Mouse (Mus musculus): Measurements from ENCODE around the gene Mgat4b. TPM values are rescaled to one million over a fixed set of nuclear protein-coding genes. Genes with fewer than 3 reads are reported as not detected.
A peak's percentile ranks its signal among the peaks of the same experiment; 100 is the strongest.

Gene Mgat4b
- polyA plus RNA-seq, 1 experiment: 20.8 TPM

DNA sequence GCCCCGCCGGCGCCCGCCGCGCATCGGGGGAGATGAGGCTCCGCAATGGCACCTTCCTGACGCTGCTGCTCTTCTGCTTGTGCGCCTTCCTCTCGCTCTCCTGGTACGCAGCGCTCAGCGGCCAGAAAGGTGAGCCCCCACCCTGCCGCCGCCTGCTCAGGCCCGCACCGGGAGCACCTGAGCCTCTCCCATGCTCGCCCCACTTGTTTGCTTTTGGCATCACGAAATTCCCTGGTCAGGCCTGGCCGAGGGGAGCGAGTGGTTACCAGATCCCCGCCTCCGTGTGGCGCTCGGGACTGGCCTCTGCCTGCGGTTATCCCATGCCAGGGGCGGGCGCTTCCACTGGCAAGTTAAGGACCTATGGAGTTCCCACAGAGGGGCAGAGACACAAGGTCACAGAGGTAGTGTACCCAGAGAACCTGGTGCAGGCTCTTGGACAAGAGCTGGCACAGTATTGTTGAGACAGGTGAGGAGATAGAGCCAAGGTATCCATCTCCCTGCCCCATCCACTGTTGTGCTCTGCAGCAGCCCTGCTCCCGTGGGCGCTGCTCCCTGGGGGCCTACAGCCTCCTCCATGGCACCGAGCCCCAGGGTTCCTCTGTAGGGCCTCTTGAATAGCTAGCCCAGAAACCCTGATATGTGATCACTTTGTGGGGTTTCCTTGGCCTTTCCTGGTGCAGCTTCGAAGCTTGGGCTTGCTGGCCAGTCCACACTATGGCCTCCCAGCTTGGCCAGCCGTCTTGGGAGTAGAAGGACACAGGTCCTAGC, 15.1 kb downstream of the Mgat4b start:
- H3K27ac ChIP-seq (ENCODE audit: control insufficient read depth, insufficient read depth, low read depth, low read length): peak overlapping the region; percentile 75
- H3K36me3 ChIP-seq (ENCODE audit: control insufficient read depth, insufficient read depth, low read length): no peaks in the 10 kb centered on the region
- TF ChIP-seq CTCF (IDR thresholded peaks at IDR 0.05; ENCODE audit: control insufficient read depth, insufficient read depth, insufficient replicate concordance, low read depth, low read length) (no peak), POLR2A (IDR thresholded peaks at IDR 0.05; ENCODE audit: control insufficient read depth, low read depth, low read length) (no peak)
- H3K4me1 ChIP-seq (ENCODE audit: control insufficient read depth, insufficient read depth, low read length): peaks cover 9% of the 10 kb centered on the region
- H3K4me3 ChIP-seq (ENCODE audit: control insufficient read depth, low read depth, low read length): peak overlapping the region; percentile 84
- H3K27me3 ChIP-seq (ENCODE audit: control insufficient read depth, insufficient read depth, low read length): no peaks in the 10 kb centered on the region

DNA sequence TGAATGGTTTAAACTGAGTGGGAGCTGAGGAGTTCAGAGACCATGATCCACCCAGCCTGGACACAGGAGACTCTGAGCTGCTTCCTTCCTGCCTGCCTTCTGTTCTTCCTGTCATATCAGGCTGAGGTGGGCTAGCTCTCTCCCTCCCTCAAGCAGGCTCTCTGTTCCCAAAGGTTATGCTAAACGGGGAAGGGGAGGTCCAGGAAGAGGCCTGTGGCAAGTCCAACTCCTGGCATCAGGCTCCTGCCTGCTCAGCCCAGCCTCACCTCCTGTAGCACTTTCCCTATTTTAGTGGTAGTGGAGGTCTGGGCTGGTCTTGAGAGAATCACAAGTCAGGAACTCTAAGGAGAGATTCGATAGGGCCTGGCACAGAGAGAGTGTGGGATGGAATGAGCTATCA, 15.7 kb downstream of the Mgat4b start:
- Histone ChIP-seq H3K27ac (ENCODE audit: control insufficient read depth, insufficient read depth, low read depth, low read length) (peak overlapping the region; percentile 30; the same call in 1 of the 2 replicates), H3K4me1 (ENCODE audit: control insufficient read depth, insufficient read depth, low read length) (peaks cover 13% of the 10 kb centered on the region), H3K36me3 (ENCODE audit: control insufficient read depth, insufficient read depth, low read length) (no peaks in the 10 kb centered on the region), H3K27me3 (ENCODE audit: control insufficient read depth, insufficient read depth, low read length) (no peaks in the 10 kb centered on the region), H3K4me3 (ENCODE audit: control insufficient read depth, low read depth, low read length) (peak overlapping the region; percentile 84; the same call in 1 of the 2 replicates)
- TF ChIP-seq CTCF (IDR thresholded peaks at IDR 0.05; ENCODE audit: control insufficient read depth, insufficient read depth, insufficient replicate concordance, low read depth, low read length) (no peak), POLR2A (IDR thresholded peaks at IDR 0.05; ENCODE audit: control insufficient read depth, low read depth, low read length) (no peak)

DNA sequence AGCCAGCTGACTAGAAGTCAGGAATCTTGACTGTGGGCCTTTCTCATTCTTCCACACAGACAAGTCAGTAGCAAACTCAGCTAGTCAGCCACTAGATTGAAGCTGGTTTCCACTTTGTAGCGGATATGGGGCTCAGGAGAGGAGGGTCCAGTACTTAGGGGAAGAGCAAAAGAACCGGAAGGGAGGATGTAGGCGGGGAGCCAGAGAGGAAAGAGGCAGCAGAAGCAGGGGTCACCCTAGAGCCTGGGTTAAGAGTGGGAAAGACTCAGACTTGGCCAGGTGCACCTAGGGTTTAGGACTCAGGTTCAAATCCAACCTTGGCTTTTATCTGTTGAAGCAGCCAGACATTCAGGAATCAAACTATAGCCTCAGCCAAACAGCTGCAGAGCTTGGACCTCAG, 16.5 kb downstream of the Mgat4b start:
- Histone ChIP-seq H3K27ac (ENCODE audit: control insufficient read depth, insufficient read depth, low read depth, low read length) (no peak overlapping the region), H3K4me1 (ENCODE audit: control insufficient read depth, insufficient read depth, low read length) (peaks cover 17% of the 10 kb centered on the region), H3K4me3 (ENCODE audit: control insufficient read depth, low read depth, low read length) (no peak overlapping the region), H3K36me3 (ENCODE audit: control insufficient read depth, insufficient read depth, low read length) (no peaks in the 10 kb centered on the region), H3K27me3 (ENCODE audit: control insufficient read depth, insufficient read depth, low read length) (no peaks in the 10 kb centered on the region)
- TF ChIP-seq POLR2A (IDR thresholded peaks at IDR 0.05; ENCODE audit: control insufficient read depth, low read depth, low read length): no peak
- TF ChIP-seq CTCF (IDR thresholded peaks at IDR 0.05; ENCODE audit: control insufficient read depth, insufficient read depth, insufficient replicate concordance, low read depth, low read length): no peak

DNA sequence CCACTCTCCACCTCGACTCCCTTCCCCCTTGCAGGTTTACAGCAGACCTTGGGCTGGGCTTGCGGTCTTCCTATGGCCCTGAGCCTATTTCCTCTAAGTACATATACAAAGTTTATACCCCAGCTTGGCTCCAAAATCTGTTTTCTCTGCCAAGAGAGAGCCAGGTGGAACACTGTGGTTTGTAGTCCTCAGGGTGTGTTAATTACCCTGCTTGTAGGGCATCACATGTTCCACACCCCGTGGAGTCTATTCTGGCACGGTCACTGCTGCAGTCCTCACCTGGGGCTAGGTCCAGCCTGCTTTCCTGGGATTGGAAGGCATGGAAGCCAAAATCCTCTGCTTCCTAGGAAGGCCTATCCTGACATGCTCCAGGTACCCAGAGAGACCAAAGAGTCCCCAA, 17.0 kb downstream of the Mgat4b start:
- H3K27me3 ChIP-seq (ENCODE audit: control insufficient read depth, insufficient read depth, low read length): no peaks in the 10 kb centered on the region
- H3K36me3 ChIP-seq (ENCODE audit: control insufficient read depth, insufficient read depth, low read length): no peaks in the 10 kb centered on the region
- peaks cover 20% of the 10 kb centered on the region for H3K4me1 ChIP-seq (ENCODE audit: control insufficient read depth, insufficient read depth, low read length)
- TF ChIP-seq POLR2A (IDR thresholded peaks at IDR 0.05; ENCODE audit: control insufficient read depth, low read depth, low read length) (no peak), CTCF (IDR thresholded peaks at IDR 0.05; ENCODE audit: control insufficient read depth, insufficient read depth, insufficient replicate concordance, low read depth, low read length) (no peak)
- H3K4me3 ChIP-seq (ENCODE audit: control insufficient read depth, low read depth, low read length): no peak overlapping the region
- H3K27ac ChIP-seq (ENCODE audit: control insufficient read depth, insufficient read depth, low read depth, low read length): no peak overlapping the region

DNA sequence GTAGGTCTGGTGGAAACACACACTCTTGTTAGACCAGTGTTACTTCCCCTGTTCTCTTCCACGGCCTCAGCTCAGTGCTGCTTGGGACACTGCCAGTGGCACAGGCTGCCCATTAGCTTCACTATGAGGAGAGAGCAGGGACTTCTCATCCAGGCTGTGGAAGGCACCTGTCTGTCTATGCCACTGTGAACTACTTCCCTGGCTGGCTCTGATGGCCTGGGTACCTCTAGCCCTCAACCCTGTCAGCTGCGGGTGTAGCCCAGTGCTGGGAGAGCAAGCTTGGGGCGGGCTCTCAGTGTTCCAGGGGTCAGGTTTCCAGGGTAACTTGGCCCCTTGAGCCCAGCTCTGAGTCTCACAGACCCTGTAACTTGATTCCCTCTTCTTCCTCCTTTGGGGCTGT, 18.1 kb downstream of the Mgat4b start:
- no peak for TF ChIP-seq CTCF (IDR thresholded peaks at IDR 0.05; ENCODE audit: control insufficient read depth, insufficient read depth, insufficient replicate concordance, low read depth, low read length)
- no peak for TF ChIP-seq POLR2A (IDR thresholded peaks at IDR 0.05; ENCODE audit: control insufficient read depth, low read depth, low read length)
- no peaks in the 10 kb centered on the region for H3K36me3 ChIP-seq (ENCODE audit: control insufficient read depth, insufficient read depth, low read length)
- no peak overlapping the region; the same call in 1 of the 2 replicates for H3K27ac ChIP-seq (ENCODE audit: control insufficient read depth, insufficient read depth, low read depth, low read length)
- H3K4me1 ChIP-seq (ENCODE audit: control insufficient read depth, insufficient read depth, low read length): peaks cover 23% of the 10 kb centered on the region
- H3K4me3 ChIP-seq (ENCODE audit: control insufficient read depth, low read depth, low read length): no peak overlapping the region
- no peaks in the 10 kb centered on the region for H3K27me3 ChIP-seq (ENCODE audit: control insufficient read depth, insufficient read depth, low read length)

DNA sequence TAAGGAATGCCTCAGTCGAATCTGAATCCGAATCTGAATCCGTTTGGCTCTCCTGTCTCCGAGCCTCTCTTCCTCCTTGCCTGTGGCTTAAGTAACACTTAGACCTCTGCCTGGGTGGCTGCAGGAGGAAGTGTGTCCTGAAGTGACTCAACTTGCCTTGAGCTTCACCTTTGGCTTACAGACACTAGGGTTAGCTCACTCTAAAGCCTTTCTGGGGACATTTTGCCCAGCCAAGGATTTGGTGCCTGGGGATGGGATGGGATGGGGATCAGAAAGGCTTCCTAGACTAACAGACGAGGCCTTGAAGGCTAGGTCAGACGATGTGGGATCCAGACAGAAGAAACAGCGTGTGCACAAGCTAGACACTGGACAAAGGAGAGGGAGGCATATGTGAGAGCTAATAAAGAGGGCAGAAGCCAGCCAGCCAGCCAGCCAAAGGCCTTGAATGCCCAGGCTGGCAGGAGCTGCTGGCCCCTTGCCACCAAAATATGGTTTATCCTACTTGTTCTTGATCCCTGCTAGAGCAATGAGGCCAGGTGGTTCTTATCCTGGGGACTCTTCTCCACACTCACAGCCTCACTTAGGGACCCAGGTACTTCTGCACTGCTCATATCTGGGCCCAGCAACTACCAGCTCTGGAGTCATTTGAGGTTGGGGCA, 18.7 kb downstream of the Mgat4b start:
- H3K27me3 ChIP-seq (ENCODE audit: control insufficient read depth, insufficient read depth, low read length): no peaks in the 10 kb centered on the region
- H3K27ac ChIP-seq (ENCODE audit: control insufficient read depth, insufficient read depth, low read depth, low read length): peak overlapping the region; percentile 19; the same call in 1 of the 2 replicates
- TF ChIP-seq POLR2A (IDR thresholded peaks at IDR 0.05; ENCODE audit: control insufficient read depth, low read depth, low read length) (no peak), CTCF (IDR thresholded peaks at IDR 0.05; ENCODE audit: control insufficient read depth, insufficient read depth, insufficient replicate concordance, low read depth, low read length) (no peak)
- no peak overlapping the region for H3K4me3 ChIP-seq (ENCODE audit: control insufficient read depth, low read depth, low read length)
- H3K36me3 ChIP-seq (ENCODE audit: control insufficient read depth, insufficient read depth, low read length): no peaks in the 10 kb centered on the region
- H3K4me1 ChIP-seq (ENCODE audit: control insufficient read depth, insufficient read depth, low read length): peaks cover 23% of the 10 kb centered on the region

DNA sequence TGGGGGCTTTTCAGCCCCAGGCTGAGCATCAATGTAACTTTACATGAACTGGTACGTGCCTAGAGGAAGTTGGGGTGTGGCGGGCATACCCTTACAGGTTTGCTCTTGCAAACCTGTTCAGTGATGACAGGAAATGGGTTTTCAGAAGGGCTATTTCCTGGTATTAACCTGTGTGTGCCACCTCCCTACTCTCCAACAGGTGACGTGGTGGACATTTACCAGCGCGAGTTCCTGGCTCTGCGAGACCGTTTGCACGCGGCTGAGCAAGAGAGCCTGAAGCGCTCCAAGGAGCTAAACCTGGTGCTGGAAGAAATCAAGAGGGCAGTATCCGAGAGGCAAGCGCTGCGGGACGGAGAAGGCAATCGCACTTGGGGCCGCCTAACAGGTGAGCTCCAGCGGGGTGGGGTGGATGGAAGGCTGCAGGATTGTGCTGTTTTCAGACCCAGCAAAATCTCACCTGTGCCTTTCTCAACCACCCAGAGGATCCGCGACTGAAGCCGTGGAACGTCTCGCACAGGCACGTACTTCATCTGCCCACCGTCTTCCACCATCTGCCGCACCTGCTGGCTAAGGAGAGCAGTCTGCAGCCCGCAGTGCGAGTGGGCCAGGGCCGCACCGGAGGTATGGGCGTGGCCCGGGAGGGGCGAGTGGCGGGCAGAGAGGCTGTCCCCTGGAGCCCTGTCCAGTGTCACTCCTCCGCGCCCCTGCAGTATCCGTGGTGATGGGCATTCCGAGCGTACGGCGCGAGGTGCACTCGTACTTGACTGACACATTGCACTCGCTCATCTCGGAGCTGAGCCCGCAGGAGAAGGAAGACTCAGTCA, 20.0 kb downstream of the Mgat4b start:
- Histone ChIP-seq H3K36me3 (ENCODE audit: control insufficient read depth, insufficient read depth, low read length) (no peaks in the 10 kb centered on the region), H3K27me3 (ENCODE audit: control insufficient read depth, insufficient read depth, low read length) (no peaks in the 10 kb centered on the region), H3K27ac (ENCODE audit: control insufficient read depth, insufficient read depth, low read depth, low read length) (no peak overlapping the region), H3K4me3 (ENCODE audit: control insufficient read depth, low read depth, low read length) (peak overlapping the region; percentile 53), H3K4me1 (ENCODE audit: control insufficient read depth, insufficient read depth, low read length) (peaks cover 21% of the 10 kb centered on the region)
- TF ChIP-seq POLR2A (IDR thresholded peaks at IDR 0.05; ENCODE audit: control insufficient read depth, low read depth, low read length): no peak
- no peak for TF ChIP-seq CTCF (IDR thresholded peaks at IDR 0.05; ENCODE audit: control insufficient read depth, insufficient read depth, insufficient replicate concordance, low read depth, low read length)

Measured in testis, adult 2 months (tissue).